Mouse (Mus musculus) CD4-positive, CD25-positive, alpha-beta regulatory T cell, adult 4 months (primary cell): ENCODE data around the gene Fasl. TPM values are rescaled to one million over a fixed set of nuclear protein-coding genes. Genes with fewer than 3 reads are reported as not detected.

Experiments
- ATAC-seq: one replicate; pipeline ENCODE4 v1.8.0; 2017
- polyA plus RNA-seq, 2 experiments: library from polyadenylated mRNA; unstranded; fragments of 100-300 nt; shearing (Covaris generic); gene quantifications; one replicate each; pipeline ENCODE4 v1.2.1; 2017

Gene Fasl
- polyA plus RNA-seq, 2 experiments from 2014 or later: 10.7 to 12.7 TPM

GRCm38 (mm10) chr1:161756547-161756946, 31.7 kb downstream of the Fasl start:
- no peak for ATAC-seq

- ATAC-seq: peak; percentile 14
Observed at GRCm38 (mm10) chr1:161751311-161751710, 37.0 kb downstream of the Fasl start.

DNA sequence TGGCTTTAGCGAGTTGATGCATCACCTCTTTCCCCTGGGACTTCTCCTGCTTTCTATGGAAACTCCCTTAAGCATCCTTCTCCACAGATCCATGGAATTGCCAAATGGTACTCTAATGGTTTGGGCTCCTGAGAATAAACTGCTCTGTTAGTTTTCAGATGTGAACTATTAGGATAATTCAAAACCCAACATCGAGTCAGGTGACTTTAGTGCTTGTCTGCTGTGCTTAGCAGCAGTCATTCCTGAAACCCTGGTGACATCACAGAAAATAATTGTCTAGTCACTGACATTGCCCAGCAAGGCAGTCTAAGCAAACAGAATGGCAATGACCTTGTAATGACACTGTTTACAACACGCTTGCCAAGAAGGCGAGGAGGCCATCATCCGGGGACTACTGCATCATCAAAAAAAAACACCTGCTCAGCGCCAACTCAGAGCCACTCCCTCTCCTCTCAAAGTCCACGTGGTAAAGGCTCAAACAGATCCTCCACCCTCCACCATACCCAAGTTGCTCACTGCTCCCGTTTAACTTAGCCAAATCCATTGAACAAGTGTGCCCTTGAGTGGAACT, 37.7 kb downstream of the Fasl start:
- peak; percentile 57 for ATAC-seq

- ATAC-seq: no peak
Observed at GRCm38 (mm10) chr1:161748685-161749084, 39.6 kb downstream of the Fasl start.

- ATAC-seq: peak; percentile 83
Observed at GRCm38 (mm10) chr1:161748138-161748537, 40.2 kb downstream of the Fasl start.

- no peak for ATAC-seq
Observed at GRCm38 (mm10) chr1:161746542-161747302, 41.6 kb downstream of the Fasl start.

DNA sequence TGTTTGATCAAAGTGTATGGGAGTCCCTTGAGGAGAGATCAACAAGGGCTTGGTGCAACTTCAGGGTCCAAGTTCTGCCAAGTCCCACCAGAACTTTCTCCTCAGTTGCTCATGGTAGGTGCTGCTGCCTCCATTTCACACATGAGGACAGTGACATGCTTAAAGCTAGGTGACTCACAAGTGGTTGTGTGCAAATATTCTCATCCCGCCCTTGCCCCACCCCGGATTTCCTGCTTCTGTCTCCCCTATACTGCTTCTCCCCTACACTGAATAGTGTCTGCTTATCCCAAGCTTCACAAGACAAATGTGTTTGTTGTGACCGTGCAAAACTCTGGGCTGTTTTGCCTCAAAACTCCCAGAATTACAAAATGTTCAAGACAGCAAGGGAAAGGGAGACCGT, 43.4 kb downstream of the Fasl start:
- ATAC-seq: peak; percentile 59

DNA sequence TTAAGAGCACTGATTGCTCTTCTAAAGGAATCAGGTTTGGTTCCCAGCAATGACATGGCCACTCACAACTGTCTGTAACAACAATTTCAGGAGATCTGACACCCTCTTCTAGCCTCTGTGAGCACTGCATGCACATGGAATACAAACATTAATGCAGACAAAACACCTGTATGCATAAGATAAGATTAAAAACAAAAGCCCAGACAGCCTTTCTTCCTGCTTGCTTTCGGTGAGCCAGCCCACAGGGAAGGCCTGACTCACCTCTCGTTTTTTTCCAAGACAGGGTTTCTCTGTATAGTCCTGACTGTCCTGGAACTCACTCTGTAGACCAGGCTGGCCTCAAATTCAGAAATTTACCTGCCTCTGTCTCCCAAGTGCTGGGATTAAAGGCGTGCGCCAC, 44.1 kb downstream of the Fasl start:
- no peak for ATAC-seq

- ATAC-seq: no peak
Observed at GRCm38 (mm10) chr1:161742481-161743267, 45.6 kb downstream of the Fasl start.

DNA sequence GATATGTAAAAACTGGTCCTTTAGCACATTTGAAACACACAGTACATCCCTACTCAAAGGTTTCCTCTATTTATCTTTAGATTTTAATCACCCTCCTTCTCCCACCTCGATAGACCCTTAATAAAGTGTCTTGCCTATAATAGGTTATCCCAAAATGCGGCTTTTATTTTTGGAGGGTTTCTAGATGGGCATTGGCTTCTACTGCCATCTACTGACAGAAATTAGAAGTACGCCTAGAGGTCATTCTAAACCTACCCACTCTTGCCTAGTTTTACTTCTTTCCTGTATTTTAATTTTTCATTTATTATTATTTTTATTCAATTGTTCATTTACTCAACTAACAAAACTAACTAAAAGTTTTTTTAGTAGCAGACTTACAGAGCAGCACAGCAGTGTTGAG, 51.4 kb downstream of the Fasl start:
- no peak for ATAC-seq

DNA sequence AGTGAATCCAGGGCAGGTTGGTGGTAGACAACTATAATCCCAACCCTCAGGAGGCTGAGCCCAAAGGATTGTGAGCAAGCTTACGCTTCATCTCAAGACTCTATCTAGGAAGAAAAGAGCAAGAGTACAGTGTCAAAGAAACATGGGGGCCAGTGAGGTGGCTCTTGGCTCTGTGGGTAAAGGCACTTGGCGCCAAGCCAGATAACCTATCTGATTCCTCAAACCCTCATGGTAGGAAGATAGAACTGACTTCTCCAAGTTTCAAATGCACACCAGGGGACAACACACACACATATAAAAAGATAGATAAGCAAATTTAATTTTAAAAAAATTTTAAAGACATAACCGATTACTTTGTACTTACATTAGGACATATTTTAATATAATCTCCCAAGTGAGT, 52.0 kb downstream of the Fasl start:
- no peak for ATAC-seq

GRCm38 (mm10) chr1:161735465-161736046, 52.7 kb downstream of the Fasl start:
- peak; percentile 44 for ATAC-seq

GRCm38 (mm10) chr1:161734741-161735211, 53.5 kb downstream of the Fasl start:
- ATAC-seq: peak; percentile 68

DNA sequence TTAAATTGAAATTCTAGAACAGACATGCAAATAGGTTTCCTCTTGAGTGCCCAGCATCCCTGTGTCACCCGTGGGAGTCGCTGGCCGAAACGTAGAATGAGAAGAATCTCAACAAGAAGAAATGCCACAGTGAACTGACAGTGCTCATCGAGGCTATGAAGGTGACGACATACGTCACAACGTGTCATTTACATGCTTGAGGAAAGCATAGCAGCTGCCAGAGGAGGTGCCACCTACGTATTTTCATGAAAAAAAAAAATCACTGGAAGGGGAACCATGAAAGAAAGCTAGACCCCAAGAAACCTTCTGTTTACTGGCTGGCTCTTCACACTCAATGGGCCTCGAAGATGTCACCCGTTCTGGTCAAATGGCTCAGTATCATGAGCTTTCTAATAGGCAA, 54.0 kb downstream of the Fasl start:
- ATAC-seq: peak; percentile 63

Other genes with a start within 250 kb of the Fasl start
- gene Suco, start 88.2 kb upstream of the Fasl start, polyA plus RNA-seq: 10 to 100 TPM; 24.8 to 31.1 TPM
- 10 to 100 TPM; 26.7 to 28.0 TPM for gene Pigc, start 180.7 kb upstream of the Fasl start, polyA plus RNA-seq
- gene 4930558K02Rik, start 191.1 kb upstream of the Fasl start, polyA plus RNA-seq: not detected